Mouse (Mus musculus) hindbrain, embryonic 12.5 days (tissue): ENCODE results near the gene Mfn1. TPM values are rescaled to one million over a fixed set of nuclear protein-coding genes. Genes with fewer than 3 reads are reported as not detected.
A peak's percentile ranks its signal among the peaks of the same experiment; 100 is the strongest.

Experiments used
- ATAC-seq: fragments of 200-750 bp; cut with Nextera tagmentation; 2 replicates; pipeline ENCODE4 v1.8.0; 2017; ENCODE audit warnings: moderate TSS enrichment; ENCODE audit not compliant: low FRiP score
- H3K27ac ChIP-seq: fragments of 300-500 bp; sonication (generic); 2 replicates; pipeline ENCODE4 v1.5.1; 2016; ENCODE audit warnings: mild to moderate bottlenecking
- H3K27me3 ChIP-seq: fragments of 300-500 bp; sonication (generic); 2 replicates; pipeline ENCODE4 v1.6.1; 2016; ENCODE audit warnings: mild to moderate bottlenecking
- H3K36me3 ChIP-seq: fragments of 300-500 bp; sonication (generic); 2 replicates; pipeline ENCODE4 v1.6.1; 2016; ENCODE audit warnings: mild to moderate bottlenecking
- H3K4me1 ChIP-seq: fragments of 300-500 bp; sonication (generic); 2 replicates; pipeline ENCODE4 v1.6.1; 2016
- H3K4me2 ChIP-seq: fragments of 300-500 bp; sonication (generic); replicated peaks from 2 replicates; pipeline ENCODE4 v1.6.1; 2016; ENCODE audit warnings: mild to moderate bottlenecking
- H3K4me3 ChIP-seq: fragments of 300-500 bp; sonication (generic); 2 replicates; pipeline ENCODE4 v1.5.1; 2016; ENCODE audit warnings: mild to moderate bottlenecking
- H3K9ac ChIP-seq: fragments of 300-500 bp; sonication (generic); 2 replicates; pipeline ENCODE4 v1.6.1; 2016; ENCODE audit warnings: mild to moderate bottlenecking, moderate library complexity
- H3K9me3 ChIP-seq: fragments of 300-500 bp; sonication (generic); replicated peaks from 2 replicates; pipeline ENCODE4 v1.6.1; 2016; ENCODE audit warnings: mild to moderate bottlenecking
- WGBS: fragments of 180-500 bp; shearing (Covaris S2); methylation state at CpG from one replicate; pipeline ENCODE4 v1.1.7; 2016; 5-methylcytosine and 5-hydroxymethylcytosine counted together
- polyA plus RNA-seq: library from polyadenylated mRNA; unstranded; fragments of >200 nt; fragmentation: Nextera tagmentation; extraction: Ambion mirVana; gene quantifications from 2 replicates; pipeline ENCODE4 v1.2.1, GENCODE M21; 2016

Mfn1 gene
- 48.4 and 55.3 TPM in 2 replicates for polyA plus RNA-seq

DNA sequence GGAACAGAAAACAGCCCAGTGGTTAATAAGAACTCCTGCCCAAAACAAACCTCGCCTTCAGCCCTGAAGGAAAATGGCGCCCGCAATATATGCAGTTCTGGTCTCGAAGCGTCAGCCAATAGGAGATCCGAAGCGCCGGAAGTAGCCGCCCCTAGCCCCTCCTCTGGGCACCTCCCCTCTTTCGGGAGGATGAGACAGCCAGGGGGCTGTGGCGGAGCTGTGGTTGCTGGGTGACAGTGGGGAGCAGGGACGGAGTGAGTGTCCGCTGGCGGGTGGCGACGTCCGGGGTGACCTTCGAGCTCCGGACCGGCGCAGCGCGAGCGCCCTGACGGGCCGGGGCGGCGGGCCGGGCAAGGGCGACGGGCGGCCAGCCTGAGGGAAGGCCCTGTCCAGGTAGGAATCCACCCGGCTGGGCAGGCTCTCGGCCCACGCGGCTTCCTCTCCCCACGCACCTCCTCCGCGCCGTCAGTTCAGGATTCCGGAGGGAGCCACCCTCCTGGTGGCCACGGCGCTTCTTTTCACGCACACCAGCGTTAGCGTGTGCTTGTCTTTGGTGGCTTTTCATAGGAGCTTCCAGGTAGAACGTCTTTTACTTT, at the start of gene Mfn1:
Gene Mfn1 (plus strand): TSS at position 163 of the 596 bp plus-strand sequence.
- H3K27ac ChIP-seq: no peak within 1 kb of the TSS
- no peaks in the 10 kb centered on the region for H3K27me3 ChIP-seq
- WGBS: under 1% methylated on average over 47 of the region's 47 CpGs
- peaks cover 25% of the 10 kb centered on the region for H3K36me3 ChIP-seq
- H3K4me2 ChIP-seq: peak within 1 kb of the TSS; percentile 51
- H3K4me1 ChIP-seq: peaks cover 5% of the 10 kb centered on the region; the same call in 1 of the 2 replicates
- 0 out of 2 replicates have a peak, but pooled peaks cover 3% of the 10 kb centered on the region for H3K9me3 ChIP-seq
- ATAC-seq: peak; percentile 100
- H3K4me3 ChIP-seq: peak within 1 kb of the TSS; percentile 75
- H3K9ac ChIP-seq: peak within 1 kb of the TSS; percentile 81

DNA sequence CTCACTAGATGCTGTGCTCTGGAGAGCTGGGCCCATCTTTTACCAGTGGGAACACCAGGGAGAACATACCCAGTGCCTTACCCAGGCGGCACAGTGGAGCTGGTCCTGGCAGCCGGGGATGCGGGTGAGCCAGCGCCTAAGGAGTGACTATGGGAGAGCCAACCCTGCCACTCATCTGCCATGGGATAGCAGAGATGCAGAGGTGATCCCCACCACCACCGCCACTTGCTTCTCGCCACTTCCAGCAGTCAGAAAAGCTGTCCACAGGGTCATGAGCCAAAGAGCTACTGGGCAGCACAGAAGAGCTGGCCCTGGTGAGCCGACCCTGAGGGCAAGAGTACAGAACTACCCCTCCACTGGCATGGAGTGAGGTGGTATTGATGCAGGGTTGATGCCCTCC, 49.3 kb upstream of the Mfn1 start:
- 90% methylated on average over 7 of the region's 7 CpGs for WGBS
- H3K9ac ChIP-seq: no peak overlapping the region
- H3K27ac ChIP-seq: no peak overlapping the region
- H3K4me3 ChIP-seq: no peak overlapping the region
- no peaks in the 10 kb centered on the region for H3K9me3 ChIP-seq
- no peaks in the 10 kb centered on the region for H3K4me1 ChIP-seq
- ATAC-seq: no peak
- no peak overlapping the region for H3K4me2 ChIP-seq
- H3K27me3 ChIP-seq: no peaks in the 10 kb centered on the region
- H3K36me3 ChIP-seq: no peaks in the 10 kb centered on the region

DNA sequence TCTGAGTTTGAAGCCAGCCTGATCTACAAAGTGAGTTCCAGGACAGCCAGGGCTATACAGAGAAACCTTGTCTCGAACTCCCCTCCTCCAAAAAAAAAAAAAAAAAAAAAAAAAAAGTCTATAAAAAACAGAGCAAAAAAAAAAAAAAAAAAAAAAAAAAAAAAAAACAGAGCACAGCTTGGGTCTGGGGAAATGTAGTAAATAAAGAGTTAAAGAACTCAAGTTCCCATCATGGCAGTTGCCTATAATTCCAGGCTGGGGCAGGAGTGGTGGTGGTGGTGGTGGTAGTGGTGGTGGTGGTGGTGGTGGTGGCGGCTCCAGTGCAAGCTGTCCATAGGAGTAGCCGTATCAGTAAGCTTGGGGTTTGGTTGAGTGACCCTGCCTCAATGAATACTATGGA, 46.2 kb upstream of the Mfn1 start:
- no peaks in the 10 kb centered on the region for H3K4me1 ChIP-seq
- H3K27me3 ChIP-seq: no peaks in the 10 kb centered on the region
- H3K9me3 ChIP-seq: no peaks in the 10 kb centered on the region
- no peak overlapping the region for H3K27ac ChIP-seq
- no peaks in the 10 kb centered on the region for H3K36me3 ChIP-seq
- WGBS: 97% methylated on average over 3 of the region's 3 CpGs
- H3K4me3 ChIP-seq: no peak overlapping the region
- no peak overlapping the region for H3K9ac ChIP-seq
- ATAC-seq: no peak
- H3K4me2 ChIP-seq: no peak overlapping the region

DNA sequence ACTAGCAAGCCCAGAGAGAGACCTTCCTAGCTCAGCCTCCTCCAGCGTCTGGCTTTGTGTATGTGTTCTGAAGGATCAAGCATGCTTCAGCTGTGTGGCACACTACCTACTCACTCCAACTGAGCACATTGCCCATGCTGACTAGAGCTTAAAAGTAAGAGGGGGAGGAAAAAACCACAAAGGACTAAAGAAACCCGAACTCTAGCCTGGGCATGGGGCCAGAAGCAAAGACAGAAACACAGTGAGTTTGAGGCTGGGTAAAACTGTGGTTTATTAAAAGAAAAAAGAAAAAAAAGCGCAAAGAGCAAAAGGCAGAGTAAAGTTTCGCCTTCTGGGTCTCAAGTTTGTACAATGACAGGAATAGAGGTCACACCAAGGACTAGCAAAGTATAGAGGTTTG, 42.7 kb upstream of the Mfn1 start:
- H3K4me3 ChIP-seq: no peak overlapping the region
- H3K4me1 ChIP-seq: no peaks in the 10 kb centered on the region
- H3K36me3 ChIP-seq: no peaks in the 10 kb centered on the region
- no peak for ATAC-seq
- H3K27ac ChIP-seq: no peak overlapping the region
- no peaks in the 10 kb centered on the region for H3K9me3 ChIP-seq
- H3K9ac ChIP-seq: no peak overlapping the region
- 83% methylated on average over 4 of the region's 4 CpGs for WGBS
- no peaks in the 10 kb centered on the region for H3K27me3 ChIP-seq
- H3K4me2 ChIP-seq: no peak overlapping the region

GRCm38 (mm10) chr3:32488172-32488571, 41.1 kb upstream of the Mfn1 start:
- ATAC-seq: no peak
- Histone ChIP-seq H3K4me1 (no peaks in the 10 kb centered on the region), H3K36me3 (no peaks in the 10 kb centered on the region), H3K27me3 (no peaks in the 10 kb centered on the region), H3K4me2 (no peak overlapping the region), H3K4me3 (no peak overlapping the region), H3K9me3 (no peaks in the 10 kb centered on the region), H3K27ac (no peak overlapping the region), H3K9ac (no peak overlapping the region)
- WGBS: 81% methylated on average over 6 of the region's 6 CpGs

DNA sequence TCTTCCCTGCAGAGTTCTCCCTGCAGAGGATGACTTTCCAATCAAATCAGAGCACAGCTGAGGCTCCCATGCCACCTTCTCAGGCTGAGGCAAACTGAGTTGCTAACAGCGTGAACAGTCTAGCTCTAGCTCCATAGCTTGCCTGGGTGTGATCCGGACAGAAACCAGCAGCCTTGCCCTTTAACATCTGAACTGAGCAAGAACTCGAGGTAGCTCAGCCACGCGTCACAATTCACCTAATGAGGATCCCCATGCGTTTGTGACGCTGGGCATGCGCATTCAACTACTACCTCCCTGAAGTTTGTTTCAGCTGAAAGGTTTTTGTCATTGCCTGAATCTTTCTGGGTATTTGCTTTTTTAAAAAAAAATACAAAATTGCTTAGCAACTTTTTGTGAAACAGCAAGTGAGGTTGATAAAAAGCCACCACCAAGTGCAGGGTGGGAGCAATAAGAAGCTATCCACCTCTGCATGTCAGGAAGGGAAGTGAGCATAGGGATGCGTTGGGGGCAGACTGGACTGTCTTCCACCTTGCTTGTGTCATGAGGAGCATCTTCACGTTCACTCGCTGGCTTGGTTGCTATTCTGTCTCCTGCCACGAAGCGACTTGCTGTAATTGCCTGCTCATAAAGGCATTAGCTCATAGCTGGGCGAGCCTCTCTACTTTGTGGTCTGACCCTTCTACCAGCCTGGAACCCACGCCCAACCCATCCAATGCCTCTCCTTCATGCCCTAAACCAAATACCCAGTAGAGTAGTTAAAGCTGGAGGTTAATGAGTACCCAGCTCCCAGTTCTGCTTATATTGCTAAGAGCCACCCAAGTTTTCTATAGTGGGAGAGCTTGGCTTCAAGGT, 39.0 kb upstream of the Mfn1 start:
- Histone ChIP-seq H3K4me3 (no peak overlapping the region), H3K4me1 (no peaks in the 10 kb centered on the region; the same call in 1 of the 2 replicates), H3K27ac (no peak overlapping the region), H3K9ac (no peak overlapping the region), H3K27me3 (no peaks in the 10 kb centered on the region), H3K36me3 (no peaks in the 10 kb centered on the region), H3K9me3 (no peaks in the 10 kb centered on the region), H3K4me2 (no peak overlapping the region)
- no peak for ATAC-seq
- WGBS: 86% methylated on average over 15 of the region's 15 CpGs

- no peak overlapping the region for H3K9ac ChIP-seq
- H3K4me3 ChIP-seq: no peak overlapping the region
- H3K4me1 ChIP-seq: peaks cover 3% of the 10 kb centered on the region
- no peaks in the 10 kb centered on the region for H3K27me3 ChIP-seq
- H3K36me3 ChIP-seq: no peaks in the 10 kb centered on the region
- no peak for ATAC-seq
- H3K9me3 ChIP-seq: no peaks in the 10 kb centered on the region
- H3K27ac ChIP-seq: no peak overlapping the region
- no peak overlapping the region for H3K4me2 ChIP-seq
These were observed 38.3 kb upstream of the Mfn1 start for GRCm38 (mm10) chr3:32490928-32491315.

DNA sequence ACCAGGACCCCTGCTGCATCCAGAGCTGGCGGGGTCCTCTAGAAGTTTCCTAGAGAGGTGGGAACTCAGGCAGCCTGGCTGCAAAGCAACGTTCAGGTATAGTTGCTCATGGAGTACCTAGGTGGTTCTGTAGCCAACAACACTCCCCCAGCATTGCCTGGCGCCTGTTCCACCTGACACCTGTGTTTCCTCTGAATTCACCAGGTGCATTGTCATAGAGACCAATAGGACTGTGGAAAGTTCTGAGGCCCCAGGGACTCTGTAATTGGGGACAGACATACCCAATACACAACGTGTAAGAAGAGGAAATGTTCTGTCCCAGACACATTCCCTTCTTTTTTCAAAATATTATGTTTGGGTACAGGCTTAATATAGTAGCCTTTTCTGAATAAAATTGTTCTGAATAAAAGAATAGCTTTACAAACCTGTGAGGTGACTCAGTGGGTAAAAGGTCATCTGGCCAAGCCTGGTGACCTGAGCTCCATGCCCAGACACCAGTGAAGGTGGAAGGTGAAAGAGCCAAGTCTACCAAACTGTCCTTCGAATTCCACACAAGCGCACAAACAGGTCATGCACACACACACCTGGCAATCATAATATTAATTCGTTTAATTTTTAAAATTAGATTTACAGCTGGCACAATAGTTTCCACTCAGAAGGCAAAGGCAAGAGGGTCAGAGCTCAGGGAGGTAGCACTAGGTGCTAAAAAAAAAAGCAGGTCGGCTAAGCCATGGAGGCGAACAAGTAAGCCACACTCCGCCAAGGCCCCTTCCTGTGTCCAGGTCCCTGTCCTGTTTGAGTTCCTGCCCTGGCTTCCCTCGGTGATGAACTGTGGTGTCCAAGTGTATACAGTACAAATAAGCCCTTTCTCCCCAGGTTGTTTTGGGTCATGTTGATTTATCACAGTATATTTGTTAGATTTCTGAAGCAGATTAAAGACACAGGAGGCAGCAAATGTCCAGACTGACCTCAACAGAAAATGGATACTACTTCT, 36.9 kb upstream of the Mfn1 start, which contains the start of gene Kcnmb3:
Gene Kcnmb3 (minus strand): TSS at position 135 of the 994 bp plus-strand sequence.
- Histone ChIP-seq H3K9ac (no peak within 1 kb of the TSS), H3K27me3 (no peaks in the 10 kb centered on the region), H3K36me3 (no peaks in the 10 kb centered on the region), H3K4me3 (no peak within 1 kb of the TSS), H3K4me1 (peaks cover 11% of the 10 kb centered on the region), H3K4me2 (no peak within 1 kb of the TSS), H3K9me3 (no peaks in the 10 kb centered on the region), H3K27ac (no peak within 1 kb of the TSS)
- 82% methylated on average over 11 of the region's 11 CpGs for WGBS
- ATAC-seq: no peak

GRCm38 (mm10) chr3:32494387-32495087, 34.7 kb upstream of the Mfn1 start:
- Histone ChIP-seq H3K9me3 (no peaks in the 10 kb centered on the region), H3K27me3 (no peaks in the 10 kb centered on the region), H3K9ac (no peak overlapping the region), H3K36me3 (no peaks in the 10 kb centered on the region), H3K4me3 (no peak overlapping the region), H3K4me2 (no peak overlapping the region), H3K27ac (no peak overlapping the region), H3K4me1 (peaks cover 11% of the 10 kb centered on the region)
- WGBS: 89% methylated on average over 8 of the region's 8 CpGs
- no peak for ATAC-seq

DNA sequence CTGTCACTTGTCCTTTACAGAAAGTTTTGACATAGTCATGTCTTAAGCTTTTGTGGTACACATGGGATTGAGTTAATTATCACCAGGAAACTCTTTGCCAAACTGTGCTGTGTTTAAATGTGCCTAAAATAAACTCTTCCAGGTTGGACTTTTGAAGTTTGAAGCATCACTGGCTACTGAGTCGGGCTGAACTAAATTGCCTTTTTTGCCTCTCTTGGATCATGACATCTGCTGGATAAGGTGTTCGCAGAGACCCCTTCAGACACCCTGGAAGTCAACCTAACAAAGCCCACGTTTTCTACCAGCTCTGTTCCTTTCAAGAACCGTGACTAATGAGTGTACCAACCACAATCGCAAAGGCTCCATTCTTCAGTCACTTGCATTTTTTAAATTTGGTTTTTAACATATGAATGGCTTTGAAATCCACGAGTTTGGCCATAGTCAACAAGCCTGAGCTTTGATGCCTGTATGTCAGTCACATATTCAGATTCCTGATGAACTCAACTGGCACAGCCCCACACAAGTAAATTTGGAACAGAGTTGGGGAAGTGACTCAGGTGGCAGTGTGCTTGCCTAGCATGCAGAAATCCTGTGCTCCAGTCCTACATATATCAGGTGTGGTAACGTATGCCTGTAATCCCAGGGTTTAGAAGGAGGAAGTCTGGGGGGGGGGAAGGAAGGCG, 34.0 kb upstream of the Mfn1 start:
- no peaks in the 10 kb centered on the region for H3K9me3 ChIP-seq
- no peak for ATAC-seq
- H3K9ac ChIP-seq: no peak overlapping the region
- no peaks in the 10 kb centered on the region for H3K27me3 ChIP-seq
- 36% methylated on average over 8 of the region's 8 CpGs for WGBS
- no peak overlapping the region for H3K4me2 ChIP-seq
- H3K27ac ChIP-seq: no peak overlapping the region
- no peak overlapping the region for H3K4me3 ChIP-seq
- no peaks in the 10 kb centered on the region for H3K36me3 ChIP-seq
- H3K4me1 ChIP-seq: peaks cover 11% of the 10 kb centered on the region
